Mouse (Mus musculus) kidney, postnatal 0 days (tissue): ENCODE measurements around the gene Syn2. TPM values are rescaled to one million over a fixed set of nuclear protein-coding genes. Genes with fewer than 3 reads are reported as not detected.

Experiments used
- ATAC-seq: fragments of 200-750 bp; cut with Nextera tagmentation; replicated peaks from 2 replicates; pipeline ENCODE4 v1.8.0; 2017; ENCODE audit warnings: low read depth, moderate number of reproducible peaks, moderate TSS enrichment, moderate library complexity; ENCODE audit not compliant: low FRiP score
- DNase-seq: peaks from one replicate; pipeline ENCODE4 v3.0.0-alpha.2; 2016; ENCODE audit warnings: low spot score
- H3K27ac ChIP-seq: fragments of 300-500 bp; sonication (generic); 2 replicates; pipeline ENCODE4 v1.5.1; 2014; ENCODE audit warnings: mild to moderate bottlenecking
- H3K27me3 ChIP-seq: fragments of 300-500 bp; sonication (generic); 2 replicates; pipeline ENCODE4 v1.6.1; 2014; ENCODE audit warnings: low read length, mixed read lengths; ENCODE audit not compliant: insufficient read depth
- H3K36me3 ChIP-seq: fragments of 300-500 bp; sonication (generic); 2 replicates; pipeline ENCODE4 v1.6.1; 2014; ENCODE audit warnings: low read length, mixed read lengths; ENCODE audit not compliant: insufficient read depth
- H3K4me1 ChIP-seq: fragments of 300-500 bp; sonication (generic); replicated peaks from 2 replicates; pipeline ENCODE4 v1.6.1; 2014; ENCODE audit warnings: antibody characterized with exemption, low read length, mixed read lengths; ENCODE audit not compliant: insufficient read depth
- H3K4me2 ChIP-seq: fragments of 300-500 bp; sonication (generic); 2 replicates; pipeline ENCODE4 v1.6.1; 2014; ENCODE audit warnings: mild to moderate bottlenecking, low read length, moderate library complexity, mixed read lengths
- H3K4me3 ChIP-seq: fragments of 300-500 bp; sonication (generic); replicated peaks from 2 replicates; pipeline ENCODE4 v1.5.1; 2014; ENCODE audit warnings: low read depth, low read length
- H3K9ac ChIP-seq: fragments of 300-500 bp; sonication (generic); 2 replicates; pipeline ENCODE4 v1.6.1; 2014; ENCODE audit warnings: low read depth, low read length
- H3K9me3 ChIP-seq: fragments of 300-500 bp; sonication (generic); replicated peaks from 2 replicates; pipeline ENCODE4 v1.6.1; 2016; ENCODE audit warnings: low read length, inconsistent platforms, mixed read lengths
- CTCF ChIP-seq: IDR thresholded peaks from 2 replicates; pipeline ENCODE4 v1.5.1; 2016; ENCODE audit warnings: antibody characterized with exemption, low read depth, mild to moderate bottlenecking, moderate library complexity
- WGBS: fragments of 180-500 bp; shearing (Covaris S2); extraction: QIAGEN DNeasy Blood & Tissue Kit; methylation state at CpG from one replicate; pipeline ENCODE4 v1.1.7; 2014; 5-methylcytosine and 5-hydroxymethylcytosine counted together
- polyA plus RNA-seq: library from polyadenylated mRNA; unstranded; fragments of >200 nt; fragmentation: Nextera tagmentation; extraction: Ambion mirVana; gene quantifications from 2 replicates; pipeline ENCODE4 v1.2.1, GENCODE M21; 2015

Syn2 gene
- polyA plus RNA-seq, 1 experiment from 2014 or later, result 4.1 TPM

DNA sequence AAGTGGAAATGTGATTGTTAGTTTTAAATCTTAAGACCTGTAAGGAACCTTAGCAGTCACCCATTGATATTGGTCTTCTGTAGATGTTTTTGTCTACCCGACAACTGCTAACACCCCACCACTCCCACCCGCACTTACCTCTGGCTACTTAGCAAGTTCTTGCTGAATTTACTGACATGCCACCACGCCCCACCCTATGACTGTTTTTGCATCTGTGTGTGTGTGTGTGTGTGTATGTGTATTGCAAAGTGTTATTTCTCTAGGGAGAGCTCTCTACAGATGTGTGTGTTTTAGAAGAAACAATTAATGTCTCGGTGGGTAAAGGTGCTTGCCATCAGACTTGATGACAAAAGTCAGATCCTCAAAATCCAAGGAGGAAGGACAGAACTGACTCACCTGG lies 92.3 kb downstream of the Syn2 start, which contains the start of gene Gm17482:
Gene Gm17482 (plus strand): TSS at position 301 of the 400 bp plus-strand sequence.
- H3K27ac ChIP-seq, result no peak within 1 kb of the TSS
- DNase-seq, result no peak
- no peaks in the 10 kb centered on the region for H3K36me3 ChIP-seq
- no peak within 1 kb of the TSS for H3K4me3 ChIP-seq
- H3K4me2 ChIP-seq, result no peak within 1 kb of the TSS
- H3K9me3 ChIP-seq, result no peaks in the 10 kb centered on the region
- H3K4me1 ChIP-seq, result no peaks in the 10 kb centered on the region
- TF ChIP-seq CTCF, result no peak
- WGBS, result 81% methylated on average over 4 of the region's 4 CpGs
- no peaks in the 10 kb centered on the region for H3K27me3 ChIP-seq
- no peak for ATAC-seq
- no peak within 1 kb of the TSS for H3K9ac ChIP-seq

DNA sequence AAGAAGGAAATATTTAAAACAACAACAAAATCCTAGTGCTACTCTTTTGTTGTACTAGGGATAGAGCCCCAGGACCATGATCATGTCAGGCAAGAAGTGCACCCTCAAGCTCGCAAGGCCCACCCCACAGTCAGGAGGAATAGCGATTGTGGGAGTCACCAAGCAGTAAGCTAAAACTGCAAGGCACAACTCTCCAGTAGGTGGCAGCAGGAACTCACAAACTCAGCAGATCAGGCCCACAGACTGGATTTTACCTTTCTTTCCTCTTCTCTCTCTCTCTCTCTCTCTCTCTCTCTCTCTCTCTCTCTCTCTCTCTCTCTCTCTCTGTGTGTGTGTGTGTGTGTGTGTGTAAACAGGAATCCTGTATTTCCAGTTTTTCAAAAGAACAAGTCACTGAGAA lies 92.8 kb downstream of the Syn2 start:
- H3K9ac ChIP-seq, result no peak overlapping the region
- no peak overlapping the region for H3K4me3 ChIP-seq
- DNase-seq (peak; percentile 87), ATAC-seq (no peak)
- no peaks in the 10 kb centered on the region for H3K27me3 ChIP-seq
- H3K9me3 ChIP-seq, result no peaks in the 10 kb centered on the region
- no peak overlapping the region for H3K27ac ChIP-seq
- 3% methylated on average over 2 of the region's 2 CpGs for WGBS
- no peak overlapping the region for H3K4me2 ChIP-seq
- no peaks in the 10 kb centered on the region for H3K36me3 ChIP-seq
- no peaks in the 10 kb centered on the region for H3K4me1 ChIP-seq
- peak; percentile 96 for TF ChIP-seq CTCF

DNA sequence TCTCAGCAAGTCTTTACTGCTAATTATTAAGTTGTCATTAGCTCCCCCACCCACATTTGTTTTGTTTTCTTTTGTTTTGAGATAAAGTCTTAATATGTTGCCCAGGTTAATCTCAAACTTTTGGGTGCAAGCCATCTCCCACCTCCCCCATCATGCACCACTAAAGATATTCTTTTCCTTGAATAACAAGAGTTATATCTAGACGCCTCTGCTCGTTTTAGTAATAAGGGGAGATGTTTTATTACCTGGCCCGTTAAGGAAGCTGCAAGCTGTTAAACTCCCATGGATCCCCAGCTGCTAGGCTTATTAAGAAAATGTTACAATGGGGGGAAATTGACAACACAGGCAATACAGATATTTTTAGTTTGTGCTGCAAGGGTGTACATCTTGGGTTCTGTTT lies 95.9 kb downstream of the Syn2 start:
- Histone ChIP-seq H3K4me3 (no peak overlapping the region), H3K27me3 (no peaks in the 10 kb centered on the region), H3K9me3 (no peaks in the 10 kb centered on the region), H3K36me3 (no peaks in the 10 kb centered on the region), H3K9ac (no peak overlapping the region), H3K4me1 (no peaks in the 10 kb centered on the region), H3K4me2 (no peak overlapping the region), H3K27ac (no peak overlapping the region)
- ATAC-seq, result no peak
- no peak for TF ChIP-seq CTCF
- no peak for DNase-seq
- WGBS, result 40% methylated on average over 3 of the region's 3 CpGs

DNA sequence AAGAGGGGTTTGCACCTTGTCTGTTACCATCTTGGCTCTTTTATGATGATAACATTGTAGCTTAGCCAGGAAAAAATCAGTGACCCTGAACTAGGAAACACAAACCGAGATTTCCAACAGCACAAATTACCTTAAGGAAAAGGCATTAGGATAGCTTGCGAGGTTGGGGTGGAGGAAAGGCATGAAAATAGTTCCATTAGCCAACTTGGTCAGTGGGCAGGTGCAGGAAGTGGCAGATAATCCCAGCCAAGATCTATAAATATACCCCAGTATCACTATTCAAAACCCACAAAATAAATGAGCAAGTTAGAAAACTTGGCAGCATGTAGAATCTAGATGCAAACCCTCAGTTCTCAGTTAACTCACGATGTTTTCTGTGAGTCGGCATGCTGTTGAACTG lies 97.1 kb downstream of the Syn2 start:
- 51% methylated on average over 4 of the region's 4 CpGs for WGBS
- TF ChIP-seq CTCF, result no peak
- Histone ChIP-seq H3K27me3 (no peaks in the 10 kb centered on the region), H3K9ac (no peak overlapping the region), H3K36me3 (no peaks in the 10 kb centered on the region), H3K9me3 (no peaks in the 10 kb centered on the region), H3K27ac (no peak overlapping the region), H3K4me2 (no peak overlapping the region), H3K4me3 (no peak overlapping the region), H3K4me1 (no peaks in the 10 kb centered on the region)
- ATAC-seq (no peak), DNase-seq (no peak)

DNA sequence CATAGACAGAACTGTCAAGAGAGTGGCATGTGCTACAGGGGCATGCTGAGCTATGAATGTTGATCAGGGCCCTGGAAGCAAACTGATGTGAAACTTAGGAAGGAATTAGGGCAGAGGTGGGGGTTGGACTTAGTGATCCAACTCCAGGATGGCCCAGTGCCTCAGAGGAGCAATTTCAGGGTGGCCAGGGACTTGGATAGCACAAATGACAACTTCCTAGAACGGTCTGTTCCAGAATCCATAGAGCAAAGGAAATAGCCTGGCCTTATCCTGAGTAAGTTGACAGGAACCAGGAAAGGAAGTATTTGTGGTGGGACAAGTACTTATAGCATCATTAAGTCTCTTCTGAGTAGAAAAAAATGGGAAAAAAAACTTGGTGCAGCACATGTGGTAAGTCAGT lies 97.9 kb downstream of the Syn2 start:
- Histone ChIP-seq H3K4me1 (no peaks in the 10 kb centered on the region), H3K9me3 (no peaks in the 10 kb centered on the region), H3K9ac (no peak overlapping the region), H3K36me3 (no peaks in the 10 kb centered on the region), H3K4me3 (no peak overlapping the region), H3K27ac (no peak overlapping the region), H3K4me2 (no peak overlapping the region), H3K27me3 (no peaks in the 10 kb centered on the region)
- WGBS, result 59% methylated on average over 1 of the region's 1 CpGs
- no peak for DNase-seq
- ATAC-seq, result no peak
- TF ChIP-seq CTCF, result no peak

DNA sequence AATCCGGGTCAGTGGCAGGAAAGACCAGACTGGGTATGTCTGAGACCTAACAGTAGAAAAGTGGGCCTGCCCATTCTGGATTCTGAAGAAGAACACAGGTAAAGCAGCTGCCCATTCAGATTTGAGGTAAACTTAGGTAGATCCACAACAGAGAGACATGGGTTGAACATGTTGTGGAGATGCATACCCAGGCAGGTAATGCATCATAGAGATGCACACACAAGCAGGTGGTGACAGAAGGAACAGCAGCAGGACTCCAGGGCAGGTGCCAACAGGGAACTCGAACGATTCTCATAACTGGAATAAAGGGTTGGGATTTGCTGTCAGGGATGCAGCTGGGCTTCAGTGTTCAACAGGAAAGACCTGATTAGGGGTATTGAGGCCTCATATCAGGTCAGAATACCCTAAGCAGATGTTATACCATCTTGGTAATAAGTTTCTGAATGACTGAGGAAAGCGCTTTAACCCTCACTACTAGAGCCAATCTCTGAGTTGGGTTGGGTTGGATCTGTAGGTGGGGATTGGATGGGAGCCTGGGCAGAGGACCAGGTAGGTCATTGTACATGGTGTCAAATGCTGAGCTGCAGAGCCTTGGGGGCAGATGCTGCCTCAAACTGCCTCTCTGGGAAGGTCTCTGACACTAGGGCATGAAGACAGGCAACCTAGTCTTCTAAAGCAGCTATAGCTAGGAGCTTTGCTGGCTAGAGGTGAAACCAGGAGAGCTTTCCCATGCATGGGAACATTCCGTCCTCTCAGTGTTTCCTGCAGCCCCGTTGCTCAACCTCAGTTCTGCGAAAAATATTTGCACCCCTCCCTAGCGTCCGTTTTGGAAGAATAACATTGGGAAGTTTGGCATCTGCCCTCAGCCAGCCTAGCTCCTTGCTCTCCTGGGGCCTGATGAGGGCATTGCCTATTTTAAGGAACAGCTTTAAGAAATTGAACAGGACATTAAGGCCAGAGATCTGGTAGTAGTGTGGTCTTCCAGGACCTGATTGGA lies 103.6 kb downstream of the Syn2 start:
- no peak overlapping the region for H3K9ac ChIP-seq
- H3K36me3 ChIP-seq, result no peaks in the 10 kb centered on the region
- TF ChIP-seq CTCF, result no peak
- no peak for DNase-seq
- H3K27ac ChIP-seq, result no peak overlapping the region
- WGBS, result 81% methylated on average over 9 of the region's 9 CpGs
- no peaks in the 10 kb centered on the region for H3K27me3 ChIP-seq
- ATAC-seq, result no peak
- H3K4me2 ChIP-seq, result no peak overlapping the region
- H3K4me3 ChIP-seq, result no peak overlapping the region
- H3K4me1 ChIP-seq, result 0 out of 2 replicates have a peak, but pooled peaks cover 3% of the 10 kb centered on the region
- H3K9me3 ChIP-seq, result no peaks in the 10 kb centered on the region
